Mouse (Mus musculus) CH12.LX (cell line): ENCODE results near the gene Cbfa2t3.

Experiments
- CTCF ChIP-seq, 2 experiments: IDR thresholded peaks in 1 of 2; conservative IDR thresholded peaks in 1 of 2; 2 replicates each; pipeline ENCODE4 v1.5.1; 2011 to 2012; ENCODE audit warnings: low read depth in 2 of 2, low read length in 2 of 2, improper control_type of control experiment in 1 of 2, inconsistent platforms in 1 of 2, mild to moderate bottlenecking in 1 of 2, moderate library complexity in 1 of 2
- E2F4 ChIP-seq: IDR thresholded peaks from 2 replicates; pipeline ENCODE4 v1.6.1; 2011; ENCODE audit warnings: low read depth, low read length, improper control_type of control experiment; ENCODE audit not compliant: insufficient replicate concordance
- EP300 ChIP-seq: IDR thresholded peaks from 2 replicates; pipeline ENCODE4 v1.6.1; 2011; ENCODE audit warnings: low read length, improper control_type of control experiment
- ETS1 ChIP-seq: conservative IDR thresholded peaks from 2 replicates; pipeline ENCODE4 v1.6.1; 2012; ENCODE audit warnings: low read depth, mild to moderate bottlenecking, inconsistent platforms, low read length, improper control_type of control experiment, moderate library complexity
- GABPA ChIP-seq: IDR thresholded peaks from 2 replicates; pipeline ENCODE4 v1.6.1; 2012; ENCODE audit warnings: low read depth, low read length, improper control_type of control experiment, inconsistent platforms; ENCODE audit not compliant: insufficient replicate concordance
- MAZ ChIP-seq: IDR thresholded peaks from 2 replicates; pipeline ENCODE4 v1.6.1; 2012; ENCODE audit warnings: low read depth, mild to moderate bottlenecking, inconsistent platforms, low read length, improper control_type of control experiment, moderate library complexity
- POLR2A ChIP-seq: IDR thresholded peaks from 2 replicates; pipeline ENCODE4 v1.6.1; 2011; ENCODE audit warnings: low read depth, mild to moderate bottlenecking, improper control_type of control experiment, low read length
- USF1 ChIP-seq: IDR thresholded peaks from 2 replicates; pipeline ENCODE4 v1.6.1; 2014; ENCODE audit warnings: low read depth, mild to moderate bottlenecking, inconsistent platforms, low read length, improper control_type of control experiment
- USF2 ChIP-seq: conservative IDR thresholded peaks from 2 replicates; pipeline ENCODE4 v1.6.1; 2011; ENCODE audit warnings: low read depth, low read length, improper control_type of control experiment
- ZMIZ1 ChIP-seq: IDR thresholded peaks from 2 replicates; pipeline ENCODE4 v1.6.1; 2012; ENCODE audit warnings: low read depth, mild to moderate bottlenecking, inconsistent platforms, low read length, improper control_type of control experiment

DNA sequence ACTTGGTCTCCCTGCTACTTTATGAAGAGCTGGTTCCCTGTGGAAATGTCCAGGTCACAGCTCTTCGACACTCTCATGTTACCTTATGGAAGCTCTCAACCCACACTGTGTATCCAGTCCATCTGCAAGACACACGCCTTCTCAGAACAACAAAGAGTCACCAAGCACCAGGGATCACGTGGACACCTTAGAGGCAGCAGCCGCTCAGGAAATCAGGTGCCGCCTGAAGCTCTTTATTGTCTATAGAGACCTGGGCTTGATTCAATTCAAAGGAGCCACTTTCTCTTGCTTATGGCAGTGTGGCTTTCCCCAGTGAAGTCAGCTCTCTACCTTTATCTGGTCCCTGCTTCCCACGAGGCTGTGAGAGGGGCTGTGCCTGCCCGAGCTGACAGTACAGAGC is 18.7 kb downstream of the Cbfa2t3 start:
- TF ChIP-seq USF2 (no peak), E2F4 (no peak), MAZ (no peak), GABPA (no peak), CTCF (conservative IDR thresholded peaks at IDR 0.05 in 1 of 2, IDR thresholded peaks at IDR 0.05 in 1 of 2; ENCODE audit: low read depth in 2 of 2, low read length in 2 of 2) (no peak), POLR2A (no peak), ZMIZ1 (no peak), EP300 (no peak), ETS1 (no peak), USF1 (no peak)
